Mouse (Mus musculus) left cerebral cortex, adult 2 months (tissue): Measurements from ENCODE around the gene Speer4c. TPM values are rescaled to one million over a fixed set of nuclear protein-coding genes. Genes with fewer than 3 reads are reported as not detected.
"Not testable (repeated sequence)": the region's sequence is repeated elsewhere in the genome, so short reads cannot be mapped to it uniquely, and the experiment has no call there.

Experiments
- DNase-seq, 2 experiments: peaks; one replicate each; pipeline ENCODE4 v3.0.0; 2021 to 2022; ENCODE audit warnings: low spot score in 2 of 2, mixed read lengths in 1 of 2; ENCODE audit errors: extremely low spot score in 1 of 2
- H3K27ac ChIP-seq: fragments of 200-600 bp; 2 replicates; pipeline ENCODE4 v1.8.1; 2022
- H3K4me3 ChIP-seq: fragments of 200-600 bp; 2 replicates; pipeline ENCODE4 v1.8.1; 2022
- intact Hi-C: fragments of 180-260 bp; cut with DNase I; formaldehyde crosslinking; loops from one replicate; pipeline ENCODE4 v1.15.1; 2025
- total RNA-seq, 2 experiments: library from RNA; stranded (reverse); gene quantifications; 2 replicates each; pipeline ENCODE4 v1.2.3; 2021

The Speer4c gene
- total RNA-seq, 2 experiments from 2014 or later = not detected

DNA sequence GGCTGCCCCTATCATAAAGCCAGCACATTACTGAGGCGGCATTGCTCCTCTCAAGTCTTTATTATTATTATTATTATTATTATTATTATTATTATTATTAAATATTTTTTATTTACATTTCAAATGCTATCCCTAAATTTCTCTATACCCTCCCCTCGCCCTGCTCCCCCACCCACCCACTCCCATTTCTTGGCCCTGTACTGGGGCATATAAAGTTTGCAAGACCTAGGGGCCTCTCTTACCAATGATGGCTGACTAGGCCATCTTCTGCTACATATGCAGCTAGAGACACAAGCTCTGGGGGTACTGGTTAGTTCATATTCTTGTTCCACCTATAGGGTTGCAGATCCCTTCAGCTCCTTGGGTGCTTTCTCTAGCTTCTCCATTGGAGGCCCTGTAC is 40.1 kb downstream of the Speer4c start:
- H3K4me3 ChIP-seq, intact Hi-C loops, H3K27ac ChIP-seq, DNase-seq: not testable (repeated sequence)

DNA sequence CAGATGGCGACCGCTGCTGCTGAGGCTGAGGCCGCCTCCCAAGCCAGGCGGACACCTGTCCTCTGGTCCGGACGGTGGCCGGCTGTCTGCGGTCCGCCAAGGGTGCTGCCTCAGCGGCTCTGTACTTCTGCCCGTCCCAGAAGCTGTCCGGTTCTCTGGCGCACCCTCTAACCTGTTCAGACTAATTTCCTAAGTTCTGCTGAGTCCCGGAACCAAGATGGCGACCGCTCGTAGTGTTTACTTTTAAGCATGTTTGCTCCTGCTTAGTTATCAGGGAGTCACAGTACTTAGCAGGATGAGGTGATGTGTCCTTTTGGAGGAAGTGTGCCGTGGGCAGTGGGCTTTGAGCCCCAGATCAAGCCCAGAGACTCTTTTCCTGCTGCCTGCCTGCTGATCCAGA is 43.3 kb downstream of the Speer4c start:
- DNase-seq, intact Hi-C loops, H3K4me3 ChIP-seq, H3K27ac ChIP-seq: not testable (repeated sequence)

DNA sequence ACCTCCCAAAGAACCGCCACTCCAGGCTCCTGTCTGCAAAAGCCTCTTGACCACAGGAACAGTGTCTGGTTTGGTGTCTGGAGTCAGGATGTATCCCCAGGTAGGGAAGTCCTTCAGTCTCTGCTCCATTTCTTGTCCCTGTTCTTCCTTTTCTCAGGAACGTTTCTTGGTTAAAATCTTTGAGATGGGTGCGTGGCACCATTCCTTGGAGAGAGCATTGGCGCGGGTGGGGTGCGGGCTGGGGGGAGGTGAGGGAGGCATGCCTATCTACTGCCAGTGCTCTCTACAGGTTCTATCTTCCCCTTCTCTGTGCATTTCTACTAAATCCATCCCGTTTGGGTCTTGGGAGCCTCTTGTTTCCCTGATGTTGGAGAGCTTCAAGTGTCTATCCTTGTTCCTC is 50.2 kb downstream of the Speer4c start:
- intact Hi-C loops = not testable (repeated sequence)

More for the DNA sequence above, 50.2 kb downstream of the Speer4c start:
- DNase-seq, H3K27ac ChIP-seq, H3K4me3 ChIP-seq: not testable (repeated sequence)

Other genes starting within 250 kb of the Speer4c start
- gene Gm21149, start 237.7 kb downstream of the Speer4c start, total RNA-seq = not detected
- gene Gm21190, start 185.0 kb downstream of the Speer4c start, total RNA-seq = not detected
- not detected for gene Gm21083, start 136.9 kb downstream of the Speer4c start, total RNA-seq
- not detected for gene Speer4d, start 95.2 kb downstream of the Speer4c start, total RNA-seq
- not detected for gene 4930572O03Rik, start 57.2 kb downstream of the Speer4c start, total RNA-seq
- gene Cacna2d1, start 220.4 kb upstream of the Speer4c start, total RNA-seq = 100 to 1,000 TPM; 196 to 198 TPM